Mouse (Mus musculus) adrenal gland, adult 18-20 months (tissue): ENCODE data around the gene Gng10. TPM values are rescaled to one million over a fixed set of nuclear protein-coding genes. Genes with fewer than 3 reads are reported as not detected.

Experiments used
- DNase-seq, 2 experiments: peaks; one replicate each; pipeline ENCODE4 v3.0.0; 2021 to 2022; ENCODE audit warnings: low spot score in 2 of 2
- long read RNA-seq, 2 experiments: library from polyadenylated mRNA; stranded (forward); transcript quantifications; one replicate each; pipeline ENCODE4 v2.0.0; 2021
- total RNA-seq, 2 experiments: library from RNA; stranded (reverse); gene quantifications; 1 replicate in 1 of 2; 2 replicates in 1 of 2; pipeline ENCODE4 v1.2.3; 2021

The Gng10 gene
- 10 to 100 TPM; 30.8 to 32.2 TPM for total RNA-seq
- long read RNA-seq, experiment 1, transcript Gng10-201 (3 exons, 1,192 nt) = major isoform, 11 of 11 reads
- long read RNA-seq, experiment 1, partial matches to known transcripts = 0 of 11 reads
- long read RNA-seq, experiment 1, other reads (novel, unspliced or antisense) = 0 of 11 reads
- long read RNA-seq, experiment 2, transcript Gng10-201 (3 exons, 1,192 nt) = major isoform, 35 of 36 reads
- long read RNA-seq, experiment 2, partial matches to known transcripts = 1 of 36 reads
- long read RNA-seq, experiment 2, other reads (novel, unspliced or antisense) = 0 of 36 reads

DNA sequence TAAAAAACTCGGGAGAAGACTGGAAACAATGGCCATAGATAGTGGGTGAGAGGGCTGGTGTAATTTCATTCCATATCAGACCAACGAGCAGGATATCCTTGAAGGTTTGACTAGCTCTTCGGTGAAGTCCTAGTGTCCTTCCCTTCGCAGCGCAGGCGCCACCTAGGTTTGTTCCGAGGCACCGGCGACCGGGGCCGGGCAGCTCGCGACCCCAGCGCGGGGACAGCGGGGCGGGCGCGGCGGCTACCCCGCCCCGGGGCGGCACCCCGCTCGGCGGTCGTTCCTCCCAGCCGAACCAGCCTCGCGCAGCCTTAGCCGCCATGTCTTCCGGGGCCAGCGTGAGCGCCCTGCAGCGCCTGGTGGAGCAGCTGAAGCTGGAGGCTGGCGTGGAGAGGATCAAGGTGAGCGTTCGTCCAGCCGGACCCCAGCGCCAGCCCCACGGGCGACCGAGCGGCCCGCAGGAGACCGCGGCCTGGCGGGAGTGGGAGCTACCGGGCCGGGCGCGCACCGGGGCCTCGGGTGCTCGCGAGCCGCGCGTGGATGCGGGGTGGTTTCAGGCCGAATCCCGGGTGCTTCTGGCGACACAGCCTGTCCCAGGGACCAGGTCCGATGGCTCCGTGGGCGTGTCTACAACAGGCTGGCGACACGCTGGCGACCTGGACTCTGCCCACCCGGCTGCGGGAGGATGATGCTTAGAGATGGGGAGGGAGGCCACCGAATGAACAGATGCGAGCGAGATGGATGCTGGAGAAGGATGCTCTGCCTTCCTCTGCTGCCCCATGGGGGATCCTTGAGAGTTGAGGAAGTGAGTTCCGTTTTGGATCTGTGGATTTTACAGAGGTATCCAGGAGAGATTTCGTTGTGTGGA, at the start of gene Gng10:
TSS of gene Gng10 (plus strand) at position 171 of the 868 bp plus-strand sequence.
- DNase-seq = peak; percentile 67

DNA sequence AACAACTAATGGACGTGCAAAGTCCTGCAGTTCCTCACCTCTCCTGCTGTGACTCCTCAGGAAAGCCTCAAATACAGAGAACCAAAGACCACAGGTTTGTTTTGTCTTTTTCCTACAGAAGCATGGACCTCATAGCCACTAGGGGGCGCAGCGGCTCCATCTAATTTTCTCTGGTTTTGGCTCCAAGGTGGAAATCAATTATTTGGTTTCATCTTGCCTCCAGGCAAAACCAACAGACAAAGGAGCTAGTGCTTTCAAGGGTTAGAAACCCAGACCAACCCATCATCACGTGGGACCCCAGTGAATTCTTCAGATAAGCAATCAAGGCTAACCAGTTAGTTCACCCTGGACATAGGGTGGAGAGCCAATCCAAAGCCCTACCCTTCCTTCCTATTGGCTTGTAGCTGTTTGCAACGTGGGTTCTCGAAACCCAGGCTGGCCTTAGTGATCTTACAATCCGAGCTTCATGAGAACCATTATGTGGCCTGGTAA, 49.7 kb upstream of the Gng10 start:
- DNase-seq = peak; percentile 85 to 86

DNA sequence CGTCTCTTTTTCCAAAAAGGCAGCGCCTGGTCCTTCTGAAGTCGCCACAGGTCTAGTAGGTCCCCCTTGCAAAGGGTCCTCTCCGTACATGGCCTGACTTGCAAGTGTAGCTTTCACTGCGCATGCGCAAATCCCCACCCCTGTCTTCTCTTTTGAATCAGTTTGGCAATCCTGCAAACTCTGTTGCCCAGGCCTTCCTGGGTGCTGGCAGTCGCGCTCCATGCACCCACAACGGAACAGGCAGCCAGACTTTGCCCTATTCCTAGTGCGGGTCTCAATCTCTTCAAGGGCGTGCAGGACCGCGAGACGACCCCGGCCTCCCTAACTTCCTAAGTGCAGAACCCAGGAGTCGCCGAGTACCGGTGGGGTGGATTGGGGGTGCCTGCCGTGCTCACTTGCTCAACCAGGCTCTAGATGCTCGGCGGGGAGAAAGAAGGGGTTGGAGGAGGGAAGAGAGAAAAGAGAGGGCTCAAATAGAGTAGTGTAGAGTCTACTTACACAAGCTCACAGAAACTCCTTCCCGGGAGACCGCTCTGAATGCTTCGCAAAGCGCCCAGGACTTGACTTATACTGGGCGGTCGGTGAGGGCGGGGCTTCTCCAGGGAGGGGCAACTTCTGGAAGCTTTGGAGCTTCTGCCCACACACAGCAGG, 48.2 kb upstream of the Gng10 start, which contains the start of gene Ptgr1:
TSS of gene Ptgr1 (minus strand) at position 580 of the 651 bp plus-strand sequence.
- peak; percentile 72 to 80 for DNase-seq

DNA sequence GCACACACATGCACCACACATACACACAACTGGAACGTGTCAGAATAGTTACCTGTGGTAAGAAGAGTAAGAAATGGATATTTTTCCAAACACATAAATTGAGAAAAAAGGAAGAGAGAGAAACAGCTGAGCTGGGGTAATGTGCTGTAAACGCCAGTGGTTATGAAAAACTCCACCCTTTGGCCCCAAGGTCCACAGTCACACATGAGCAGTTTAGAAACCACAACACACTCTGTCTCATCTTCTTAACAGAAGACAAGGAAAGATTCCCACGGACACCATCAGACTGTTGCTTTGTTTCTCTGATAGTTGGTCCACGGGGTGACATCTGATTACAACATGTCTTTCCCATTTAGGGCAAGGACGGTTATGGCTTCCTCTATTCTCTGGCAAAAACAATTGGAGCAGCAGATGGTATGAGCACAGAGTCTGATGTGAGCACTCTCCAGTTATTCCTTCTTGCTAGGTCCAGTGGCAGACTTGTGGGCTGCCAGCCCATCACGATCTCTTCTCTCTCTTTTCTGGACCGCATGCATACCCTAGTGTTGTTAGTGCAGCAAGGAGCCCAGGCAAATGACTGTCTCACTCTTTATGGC, 45.5 kb upstream of the Gng10 start:
- DNase-seq = no peak

DNA sequence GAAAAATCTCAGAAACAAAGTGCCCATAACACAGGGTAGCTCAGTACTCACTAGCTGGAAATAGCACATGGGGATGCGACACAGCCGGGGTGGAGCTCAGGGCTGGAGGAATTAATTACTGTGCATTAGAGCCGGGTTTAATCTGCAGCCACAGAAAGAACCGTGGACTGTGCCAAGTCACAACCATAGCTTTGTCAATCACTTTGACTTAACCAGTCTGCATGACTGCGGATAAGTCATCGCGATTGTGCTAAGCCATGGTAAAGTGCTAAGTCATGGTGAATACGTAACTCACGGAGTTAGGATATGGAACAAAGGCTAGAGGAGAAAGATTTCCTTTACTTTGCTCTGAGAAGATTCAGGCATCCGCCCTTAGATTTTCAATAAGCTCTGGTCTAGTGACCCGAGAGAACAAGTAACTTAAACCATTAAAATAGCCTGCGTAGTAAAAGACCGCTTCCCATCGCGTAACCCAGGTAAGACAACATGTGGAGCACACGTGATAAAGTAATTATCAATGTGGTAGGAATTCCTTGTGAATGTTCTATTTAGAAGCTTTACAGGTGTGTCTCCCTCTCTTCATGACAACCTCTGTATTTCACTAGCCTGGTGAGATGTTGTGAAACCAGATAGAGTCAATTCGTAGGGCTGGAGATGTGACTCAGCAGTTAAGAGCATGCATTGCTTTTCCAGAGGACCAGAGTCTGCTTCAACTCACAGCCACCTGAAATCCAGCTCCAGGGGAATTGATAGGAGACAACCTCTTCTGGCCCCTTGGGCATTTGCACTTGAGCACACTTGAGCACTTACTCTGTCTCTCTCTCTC, 44.1 kb upstream of the Gng10 start:
- DNase-seq = no peak

DNA sequence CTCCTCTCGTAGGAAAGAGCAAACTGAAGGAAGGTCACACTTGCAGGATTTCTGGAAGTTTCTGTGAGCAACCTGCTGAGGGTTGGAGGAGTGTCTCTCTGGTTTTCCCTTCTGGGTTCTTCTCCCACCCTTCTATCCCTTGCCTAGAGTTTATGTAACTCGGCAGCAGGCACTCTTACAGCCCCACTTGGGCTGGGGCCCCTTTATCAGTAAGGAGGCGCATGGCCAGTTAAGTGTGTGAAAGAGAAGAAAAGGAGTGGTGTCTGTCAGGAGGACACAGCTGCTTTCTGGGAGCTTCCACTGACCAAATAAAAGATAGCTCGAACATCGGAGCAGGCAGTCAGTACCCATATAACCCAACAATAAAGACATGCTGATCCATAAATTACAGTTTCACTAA, 42.7 kb upstream of the Gng10 start:
- no peak for DNase-seq

DNA sequence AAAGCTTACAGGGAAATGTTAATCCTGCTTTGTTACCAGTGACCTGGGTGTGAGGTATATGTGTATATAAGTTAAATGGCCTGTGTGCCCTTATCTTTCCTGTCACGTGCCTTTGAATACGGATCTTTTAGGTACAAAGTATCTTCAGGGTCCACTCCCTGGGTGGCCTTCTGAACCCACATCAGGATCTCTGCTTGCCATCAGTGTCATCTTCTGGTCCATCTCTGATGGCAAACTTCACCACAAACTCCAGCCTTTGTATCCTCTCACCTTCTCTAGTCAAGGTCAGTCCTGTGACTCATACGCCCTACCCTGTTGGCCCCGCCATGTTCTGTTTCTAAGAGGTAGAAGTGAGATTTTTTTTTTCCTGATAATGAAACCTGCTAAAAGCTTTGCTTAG, 40.1 kb upstream of the Gng10 start, which contains the start of gene Dnajc25:
TSS of gene Dnajc25 (plus strand) at position 301 of the 400 bp plus-strand sequence.
- DNase-seq = no peak

DNA sequence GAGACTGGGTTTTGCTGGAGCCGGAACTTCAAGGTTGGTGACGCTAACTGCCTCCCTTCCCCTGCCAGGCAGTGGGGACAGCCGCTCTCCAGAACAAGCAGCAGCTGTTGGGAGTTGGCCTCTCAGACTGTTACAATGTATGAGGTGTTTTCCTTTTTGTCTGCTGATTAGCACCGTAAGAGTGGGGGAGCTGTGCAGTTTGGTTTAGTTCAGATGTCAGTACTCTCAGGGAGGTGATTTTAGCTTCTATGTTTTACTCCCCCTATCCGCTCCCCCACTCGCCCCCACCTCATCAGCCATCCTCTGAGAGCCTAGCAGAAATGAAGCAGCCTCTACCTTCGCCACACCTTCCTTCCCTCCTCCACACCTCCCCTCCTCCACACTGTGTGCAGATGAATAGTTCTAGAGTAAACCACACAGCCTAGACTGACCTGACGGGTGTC, 39.6 kb upstream of the Gng10 start:
- DNase-seq = peak in 1 of 2 experiments; percentile 22

DNA sequence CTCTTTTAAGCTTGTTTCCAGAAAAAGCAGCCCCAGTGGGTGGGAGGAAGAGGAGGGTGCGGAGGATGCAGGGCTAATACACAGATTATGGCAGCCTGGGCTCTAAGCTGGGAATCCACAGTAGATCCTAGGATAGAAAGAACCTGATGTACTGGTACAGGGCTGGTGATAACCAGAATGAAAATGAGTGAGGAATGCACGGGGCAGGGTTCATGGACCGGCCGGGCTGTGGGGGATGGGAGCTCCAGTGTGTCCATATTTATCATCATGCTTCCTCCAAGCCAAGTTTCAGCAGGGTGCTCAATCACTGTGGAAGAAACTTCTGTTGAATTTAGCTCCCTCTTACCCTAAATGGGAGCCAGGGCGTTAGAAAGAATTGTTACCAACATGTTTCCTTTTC, 37.8 kb upstream of the Gng10 start:
- DNase-seq = no peak

DNA sequence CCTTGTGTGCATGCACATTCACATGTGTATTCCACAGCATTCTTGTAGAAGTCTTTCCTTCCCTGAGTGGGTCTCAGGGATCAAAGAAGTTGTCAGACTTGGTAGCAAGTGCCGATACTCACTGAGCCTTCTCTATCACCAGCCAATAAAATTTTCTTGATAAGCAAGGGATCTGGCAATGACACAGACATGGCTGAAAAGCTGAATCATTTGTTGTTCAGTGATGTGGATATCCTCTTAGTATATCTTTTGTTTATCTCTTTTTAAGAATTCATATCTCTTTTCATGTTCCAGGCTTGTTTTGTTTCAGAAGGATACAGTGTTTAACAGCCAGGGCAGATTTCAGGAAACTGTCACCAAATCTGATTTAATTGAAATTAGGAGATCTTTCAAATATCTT, 36.2 kb upstream of the Gng10 start:
- no peak for DNase-seq

DNA sequence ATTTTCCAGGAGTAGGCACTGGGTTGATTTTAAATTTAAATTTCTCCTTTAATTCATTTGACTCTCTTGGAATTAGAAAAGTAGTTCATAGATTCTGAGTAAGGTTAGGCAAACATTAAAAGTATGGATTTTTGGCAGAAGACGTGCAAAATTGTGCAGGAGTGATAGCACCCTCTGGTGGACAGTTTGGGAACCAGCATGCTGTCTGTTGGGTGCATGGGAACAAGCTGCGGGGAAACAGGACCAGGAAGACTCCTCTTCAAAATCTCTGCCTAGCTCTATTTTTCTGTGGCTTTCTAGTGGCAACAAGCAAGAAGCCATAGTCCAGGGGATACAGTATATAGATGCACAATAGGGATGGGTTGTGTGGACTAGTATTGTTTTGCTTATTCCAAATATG, 35.2 kb upstream of the Gng10 start:
- peak; percentile 63 to 76 for DNase-seq

DNA sequence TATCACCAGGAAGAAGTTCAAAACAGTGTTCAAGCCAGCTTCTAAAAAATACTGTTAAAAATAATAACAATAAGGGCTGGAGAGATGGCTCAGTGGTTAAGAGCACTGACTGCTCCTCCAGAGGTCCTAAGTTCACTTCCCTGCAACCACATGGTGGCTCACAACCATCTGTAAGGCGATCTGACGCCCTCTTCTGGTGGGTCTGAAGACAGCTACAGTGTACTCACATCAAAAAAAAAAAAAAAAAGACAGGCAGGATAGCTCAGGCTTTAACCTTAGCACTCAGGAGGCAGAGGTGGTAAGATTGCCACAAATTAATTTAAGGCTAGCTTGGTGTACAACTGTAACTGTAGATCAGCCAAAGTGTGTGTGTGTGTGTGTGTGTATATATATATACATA, 34.3 kb upstream of the Gng10 start:
- peak in 1 of 2 experiments; percentile 31 for DNase-seq

DNA sequence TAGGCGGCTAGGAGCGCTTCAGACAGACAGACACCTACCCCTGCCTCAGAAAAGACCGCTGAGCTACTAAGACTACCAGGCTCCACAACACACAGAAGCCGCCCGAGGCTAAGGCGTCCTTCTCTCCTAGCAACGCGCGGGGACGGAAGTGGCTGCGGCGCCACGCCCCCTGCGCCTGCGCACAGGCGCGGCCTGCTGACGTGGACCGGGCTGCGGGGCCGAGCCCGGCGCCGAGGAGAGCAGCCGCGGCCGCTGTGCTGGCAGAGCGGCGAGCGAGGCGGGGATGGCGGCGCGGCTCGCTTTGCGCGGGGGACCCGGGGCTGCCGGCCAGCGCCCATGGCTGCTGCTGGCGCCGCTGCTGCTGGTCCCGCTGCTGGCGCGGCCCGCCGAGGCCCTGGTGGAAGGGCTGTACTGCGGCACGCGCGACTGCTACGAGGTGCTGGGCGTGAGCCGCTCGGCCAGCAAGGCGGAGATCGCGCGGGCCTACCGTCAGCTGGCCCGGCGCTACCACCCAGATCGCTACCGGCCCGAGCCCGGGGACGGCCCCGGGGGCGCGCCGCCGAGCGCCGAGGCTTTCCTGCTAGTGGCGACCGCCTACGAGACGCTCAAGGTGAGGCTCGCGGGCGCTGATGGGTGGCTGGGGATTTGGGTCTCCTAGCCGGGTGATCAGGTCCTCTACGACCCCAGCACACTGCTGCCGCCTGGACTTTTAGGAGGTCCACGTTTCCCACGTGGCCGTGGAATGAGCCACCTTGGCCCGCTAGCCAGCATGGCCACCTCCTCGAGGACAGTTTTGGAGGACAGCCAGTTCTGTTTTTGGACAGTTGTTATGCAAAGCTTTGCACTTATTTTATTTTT, 31.7 kb upstream of the Gng10 start, which contains the start of gene Gm20503:
TSS of gene Gm20503 (plus strand) at position 263 of the 858 bp plus-strand sequence.
- DNase-seq = peak; percentile 91

DNA sequence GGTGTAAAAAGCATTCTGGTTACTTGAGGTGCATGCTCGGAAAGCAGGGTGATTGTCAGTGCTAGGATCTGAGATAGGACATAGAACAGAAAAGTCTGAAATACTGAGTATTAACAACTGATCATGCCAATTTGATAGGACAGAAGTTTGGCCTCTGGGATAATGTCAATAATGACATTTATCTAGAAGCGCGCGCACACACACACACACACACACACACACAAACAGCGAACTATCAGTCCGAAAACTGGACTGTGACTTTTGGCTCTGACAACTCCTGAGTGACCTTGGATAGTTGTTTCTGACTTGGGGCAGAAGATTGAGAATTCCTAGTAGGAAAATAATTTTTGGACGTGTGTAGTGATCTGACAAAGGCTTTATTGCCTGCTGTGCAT, 31.1 kb upstream of the Gng10 start:
- no peak for DNase-seq

DNA sequence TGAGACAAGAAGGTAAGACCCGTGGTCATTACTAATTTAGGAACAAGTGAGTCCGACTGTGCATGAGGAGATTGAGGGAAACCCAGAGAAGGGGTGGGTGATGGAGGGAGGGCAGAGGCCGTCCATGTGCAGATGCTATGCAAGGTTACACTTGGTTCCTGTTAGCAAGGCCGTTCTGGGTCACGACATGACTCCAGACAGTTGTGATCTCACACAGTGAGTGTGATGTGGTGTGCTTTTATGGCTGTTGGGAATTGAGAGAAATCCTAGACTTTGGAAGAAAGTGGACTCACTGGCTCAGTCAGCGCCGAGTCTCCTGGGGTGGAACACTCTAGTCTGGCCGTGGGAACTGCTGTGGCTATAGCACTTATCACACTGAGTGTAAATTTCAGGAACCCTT, 28.7 kb upstream of the Gng10 start:
- DNase-seq = no peak

DNA sequence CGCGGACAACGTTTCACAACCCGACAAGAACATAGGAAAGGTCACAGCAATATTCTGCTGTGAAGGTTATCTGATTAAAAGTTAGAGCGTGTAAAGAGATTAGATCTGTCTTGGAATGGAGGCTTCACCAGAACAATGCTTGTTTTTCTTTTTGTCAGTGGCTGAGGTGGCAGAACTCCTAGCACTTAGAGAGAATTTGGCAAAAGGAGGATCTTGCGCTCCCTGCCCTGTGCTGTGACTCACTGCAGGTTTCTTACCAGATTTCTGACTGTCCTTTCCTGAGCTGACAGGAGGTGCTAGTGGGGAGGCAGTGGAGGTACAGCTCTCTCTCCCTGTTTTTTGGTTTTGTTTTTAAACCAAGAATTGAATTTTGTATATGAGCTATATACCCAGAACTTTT, 27.9 kb upstream of the Gng10 start:
- no peak for DNase-seq

DNA sequence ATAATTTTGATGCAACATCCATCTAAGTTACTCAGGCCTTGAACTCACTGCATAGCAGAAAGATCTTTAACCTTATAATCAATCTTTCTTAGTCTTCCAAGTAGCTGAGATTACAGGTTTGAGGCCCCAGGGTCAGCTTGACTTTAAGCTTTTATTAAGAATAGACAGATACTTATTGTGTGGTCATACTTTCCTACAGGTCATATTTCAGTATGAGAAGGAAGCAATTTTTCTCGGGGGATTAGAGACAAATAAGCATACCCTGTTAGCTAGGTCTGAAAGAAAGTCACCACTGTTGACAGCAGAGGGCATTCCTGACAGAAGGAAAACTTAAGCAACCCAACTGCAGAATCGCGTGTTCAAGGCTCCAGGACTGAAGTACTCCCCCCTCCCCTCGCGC, 26.9 kb upstream of the Gng10 start:
- DNase-seq = no peak

DNA sequence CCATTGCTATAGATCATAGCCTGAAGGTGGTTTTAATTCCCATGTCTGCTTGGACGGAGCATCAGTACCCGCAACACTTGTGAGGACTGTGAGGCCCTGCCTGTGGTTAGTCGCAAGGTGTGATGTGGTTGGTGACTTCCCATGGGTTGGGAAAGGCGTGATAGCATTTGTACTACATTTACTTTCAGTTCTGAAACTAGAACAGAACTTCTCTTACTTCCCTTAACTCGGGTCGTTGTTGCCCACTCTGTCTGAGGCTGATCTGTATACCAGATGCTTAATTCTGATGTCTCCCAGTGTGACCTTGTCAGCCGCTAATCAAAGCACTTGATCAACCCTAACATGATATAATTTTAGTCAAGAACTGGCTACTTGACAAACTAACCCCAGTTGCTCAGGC, 25.7 kb upstream of the Gng10 start:
- DNase-seq = no peak

DNA sequence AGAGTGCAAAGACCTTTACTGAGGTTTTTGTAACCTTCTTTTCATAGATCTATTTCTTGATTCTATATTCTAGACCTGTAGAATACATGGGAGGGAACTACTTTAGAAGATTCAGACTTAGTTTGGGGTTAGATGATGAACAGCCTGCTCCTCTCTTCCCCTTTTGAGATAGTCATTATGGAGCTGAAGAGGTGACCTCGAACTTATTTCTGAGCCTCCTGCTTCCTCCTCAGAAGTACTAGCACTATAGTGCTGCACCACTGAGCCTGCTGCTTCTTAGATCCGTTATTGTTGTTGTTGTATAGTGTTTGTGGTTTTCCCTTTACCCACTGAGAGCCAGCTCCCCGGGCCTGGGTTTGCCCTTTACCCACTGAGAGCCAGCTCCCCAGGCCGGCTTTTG, 25.2 kb upstream of the Gng10 start:
- DNase-seq = no peak
